33 mouse cellular contexts compared by ENCODE assay signal in genomic region chr3:79187912-79188311, GRCm38 (mm10).
"Had no signal": no experiment of that assay in that cellular context is flagged by ENCODE, and none has a peak within 500 bp of the region (broad histone marks: within the 10 kb centered on the region; RNA-seq: fewer than 3 reads in every experiment).

No protein-coding gene starts in this region.

- H3K36me3 ChIP-seq: heart, embryonic 13.5 days; heart, embryonic 15.5 days; hindbrain, embryonic 10.5 days; hindbrain, embryonic 12.5 days; hindbrain, embryonic 13.5 days; hindbrain, embryonic 15.5 days; intestine, embryonic 15.5 days; kidney, embryonic 15.5 days had no signal

- H3K9me3 ChIP-seq: heart, embryonic 13.5 days; heart, embryonic 15.5 days; hindbrain, embryonic 10.5 days; hindbrain, embryonic 12.5 days; hindbrain, embryonic 13.5 days; hindbrain, embryonic 15.5 days; intestine, embryonic 15.5 days; kidney, embryonic 15.5 days had no signal

- DNase-seq: heart, postnatal 10 days; heart, postnatal 14 days; heart, postnatal 36 days; kidney, adult 11 months; kidney, adult 18-20 months; kidney, adult 2 months; kidney, adult 8-10 months; kidney, adult 9 months; kidney, postnatal 10 days; kidney, postnatal 14 days; kidney, postnatal 25 days; kidney, postnatal 36 days; kidney, postnatal 4 days; layer of hippocampus, adult 9-11 months; layer of hippocampus, postnatal 36 days had no signal

- H3K4me3 ChIP-seq: heart, embryonic 13.5 days; heart, embryonic 15.5 days; hindbrain, embryonic 10.5 days; hindbrain, embryonic 12.5 days; hindbrain, embryonic 13.5 days; hindbrain, embryonic 15.5 days; intestine, embryonic 15.5 days; kidney, embryonic 15.5 days; layer of hippocampus, adult 2 months; left cerebral cortex, adult 2 months had no signal

- ATAC-seq: hindbrain, embryonic 16.5 days; hindbrain, postnatal 0 days; inflammation-experienced regulatory T-cells, adult 6 months; intestine, embryonic 15.5 days; intestine, embryonic 16.5 days; intestine, postnatal 0 days had no signal

- H3K27ac ChIP-seq: heart, embryonic 13.5 days; heart, embryonic 15.5 days; hindbrain, embryonic 10.5 days; hindbrain, embryonic 12.5 days; hindbrain, embryonic 13.5 days; hindbrain, embryonic 14.5 days; hindbrain, embryonic 15.5 days; hindbrain, postnatal 0 days; intestine, embryonic 15.5 days; kidney, embryonic 15.5 days; kidney, postnatal 0 days; layer of hippocampus, adult 2 months; left cerebral cortex, adult 2 months had no signal

- H3K27me3 ChIP-seq: heart, embryonic 13.5 days; heart, embryonic 15.5 days; hindbrain, embryonic 12.5 days; hindbrain, embryonic 13.5 days; hindbrain, embryonic 15.5 days; intestine, embryonic 15.5 days; kidney, embryonic 15.5 days had no signal

- H3K9ac ChIP-seq: heart, embryonic 13.5 days; heart, embryonic 15.5 days; hindbrain, embryonic 12.5 days; hindbrain, embryonic 13.5 days; hindbrain, embryonic 14.5 days; hindbrain, embryonic 15.5 days; intestine, embryonic 15.5 days; kidney, embryonic 15.5 days had no signal

- H3K4me1 ChIP-seq: hindbrain, embryonic 10.5 days; kidney, embryonic 15.5 days had no signal

- H3K4me2 ChIP-seq: heart, embryonic 11.5 days; heart, embryonic 13.5 days; heart, embryonic 15.5 days; hindbrain, embryonic 12.5 days; hindbrain, embryonic 13.5 days; hindbrain, embryonic 14.5 days; hindbrain, embryonic 15.5 days; intestine, embryonic 15.5 days; kidney, embryonic 15.5 days had no signal
